Mouse (Mus musculus): ENCODE data around the gene Sdccag8. TPM values are rescaled to one million over a fixed set of nuclear protein-coding genes. Genes with fewer than 3 reads are reported as not detected.
A peak's percentile ranks its signal among the peaks of the same experiment; 100 is the strongest.

Sdccag8 gene
- polyA plus RNA-seq, 1 experiment from 2014 or later, result 18.2 TPM

GRCm38 (mm10) chr1:176981511-176981910 is 167.1 kb downstream of the Sdccag8 start:
- no peak for ATAC-seq (ENCODE audit: low read depth)
- Histone ChIP-seq H3K4me3 (ENCODE audit: low read depth, low read length) (no peak overlapping the region), H3K36me3 (ENCODE audit: control insufficient read depth, insufficient read depth, low read length) (no peaks in the 10 kb centered on the region), H3K4me1 (ENCODE audit: control insufficient read depth, insufficient read depth, low read length) (peaks cover 9% of the 10 kb centered on the region), H3K9ac (ENCODE audit: low read depth, low read length) (no peak overlapping the region), H3K27me3 (replicated peaks; ENCODE audit: control insufficient read depth, insufficient read depth, low read length) (no peaks in the 10 kb centered on the region), H3K27ac (replicated peaks; ENCODE audit: low read depth, low read length) (no peak overlapping the region), H3K4me2 (ENCODE audit: low read depth, low read length) (no peak overlapping the region), H3K9me3 (ENCODE audit: control insufficient read depth, low read length) (no peaks in the 10 kb centered on the region)
- no peak for DNase-seq (ENCODE audit: low spot score)
- 92% methylated on average over 2 of the region's 2 CpGs for WGBS

GRCm38 (mm10) chr1:176982671-176983070 is 168.2 kb downstream of the Sdccag8 start:
- H3K9me3 ChIP-seq (ENCODE audit: control insufficient read depth, low read length), result no peaks in the 10 kb centered on the region
- DNase-seq (ENCODE audit: low spot score), result no peak
- ATAC-seq (ENCODE audit: low read depth), result no peak
- WGBS, result 89% methylated on average over 8 of the region's 8 CpGs
- H3K9ac ChIP-seq (ENCODE audit: low read depth, low read length), result no peak overlapping the region
- H3K4me1 ChIP-seq (ENCODE audit: control insufficient read depth, insufficient read depth, low read length), result peaks cover 16% of the 10 kb centered on the region
- no peaks in the 10 kb centered on the region for H3K36me3 ChIP-seq (ENCODE audit: control insufficient read depth, insufficient read depth, low read length)
- no peak overlapping the region for H3K4me3 ChIP-seq (ENCODE audit: low read depth, low read length)
- H3K4me2 ChIP-seq (ENCODE audit: low read depth, low read length), result no peak overlapping the region
- no peaks in the 10 kb centered on the region for H3K27me3 ChIP-seq (replicated peaks; ENCODE audit: control insufficient read depth, insufficient read depth, low read length)
- no peak overlapping the region for H3K27ac ChIP-seq (replicated peaks; ENCODE audit: low read depth, low read length)

- WGBS, result 19% methylated on average over 6 of the region's 6 CpGs
- Histone ChIP-seq H3K9me3 (ENCODE audit: control insufficient read depth, low read length) (no peaks in the 10 kb centered on the region), H3K9ac (ENCODE audit: low read depth, low read length) (no peak overlapping the region), H3K4me1 (ENCODE audit: control insufficient read depth, insufficient read depth, low read length) (peaks cover 17% of the 10 kb centered on the region), H3K4me2 (ENCODE audit: low read depth, low read length) (no peak overlapping the region), H3K27ac (replicated peaks; ENCODE audit: low read depth, low read length) (no peak overlapping the region), H3K4me3 (ENCODE audit: low read depth, low read length) (no peak overlapping the region), H3K36me3 (ENCODE audit: control insufficient read depth, insufficient read depth, low read length) (no peaks in the 10 kb centered on the region), H3K27me3 (replicated peaks; ENCODE audit: control insufficient read depth, insufficient read depth, low read length) (no peaks in the 10 kb centered on the region)
- ATAC-seq (ENCODE audit: low read depth) (no peak), DNase-seq (ENCODE audit: low spot score) (peak; percentile 75)
These were observed 171.2 kb downstream of the Sdccag8 start for GRCm38 (mm10) chr1:176985691-176986090.

DNA sequence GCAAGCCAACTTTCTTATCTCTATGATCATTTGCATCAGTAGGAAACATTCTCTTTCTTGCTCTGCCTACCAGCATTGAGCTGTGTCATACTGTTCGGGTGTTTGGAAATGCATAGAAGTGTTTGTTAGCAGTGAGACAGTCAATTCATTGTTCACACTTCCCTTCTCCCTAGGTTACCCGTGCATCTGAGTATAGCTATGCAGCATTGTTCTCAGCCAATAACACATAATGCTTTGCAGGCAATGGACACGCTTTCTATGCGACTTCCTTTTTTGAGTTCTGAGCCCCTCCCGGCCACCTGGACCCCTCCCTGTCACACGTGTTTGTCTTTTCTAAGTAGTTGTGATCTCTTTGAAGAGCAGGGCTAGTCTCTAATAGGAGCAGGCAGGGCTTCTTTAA is 171.8 kb downstream of the Sdccag8 start:
- Histone ChIP-seq H3K9me3 (ENCODE audit: control insufficient read depth, low read length) (no peaks in the 10 kb centered on the region), H3K27me3 (replicated peaks; ENCODE audit: control insufficient read depth, insufficient read depth, low read length) (no peaks in the 10 kb centered on the region), H3K27ac (replicated peaks; ENCODE audit: low read depth, low read length) (no peak overlapping the region), H3K4me1 (ENCODE audit: control insufficient read depth, insufficient read depth, low read length) (peaks cover 17% of the 10 kb centered on the region), H3K36me3 (ENCODE audit: control insufficient read depth, insufficient read depth, low read length) (no peaks in the 10 kb centered on the region), H3K4me3 (ENCODE audit: low read depth, low read length) (no peak overlapping the region), H3K4me2 (ENCODE audit: low read depth, low read length) (no peak overlapping the region), H3K9ac (ENCODE audit: low read depth, low read length) (no peak overlapping the region)
- ATAC-seq (ENCODE audit: low read depth) (no peak), DNase-seq (ENCODE audit: low spot score) (no peak)
- 35% methylated on average over 6 of the region's 6 CpGs for WGBS

DNA sequence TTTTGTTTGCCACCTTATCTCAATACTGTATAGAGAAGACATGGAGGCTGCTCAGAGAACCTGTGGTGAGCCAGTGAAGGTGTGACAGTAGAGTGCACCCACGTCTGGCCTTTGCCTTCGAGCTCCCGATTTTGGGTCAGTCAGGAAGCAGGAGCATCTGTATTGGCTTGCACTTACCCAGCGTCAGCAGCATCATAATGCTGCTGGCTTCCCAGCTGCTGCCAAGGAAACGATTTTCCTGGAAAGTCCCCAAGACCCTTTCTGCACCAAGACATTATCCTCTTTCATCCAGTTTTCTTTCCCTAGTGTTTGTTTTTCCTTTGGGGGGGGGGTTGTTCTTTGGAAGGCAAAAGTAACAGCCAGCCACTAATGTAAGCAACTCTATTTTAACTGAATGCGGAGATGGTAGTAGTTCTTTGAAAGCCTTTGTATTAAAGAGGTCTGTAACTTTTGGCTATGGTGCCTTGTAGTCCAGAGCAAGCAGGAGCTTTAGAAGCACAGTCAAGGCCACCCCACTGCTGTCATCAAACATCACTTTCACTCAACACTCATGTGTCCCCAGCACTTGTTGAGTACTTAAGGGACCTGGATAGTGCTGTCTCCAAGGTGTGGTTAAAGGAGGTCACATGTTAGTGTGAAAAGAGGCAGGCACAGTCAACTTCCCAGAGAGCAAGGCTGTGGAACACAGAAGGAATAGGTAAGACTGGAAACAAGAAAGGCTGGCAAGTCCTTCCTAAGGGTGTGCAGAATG is 172.7 kb downstream of the Sdccag8 start:
- no peak overlapping the region for H3K9ac ChIP-seq (ENCODE audit: low read depth, low read length)
- no peaks in the 10 kb centered on the region for H3K27me3 ChIP-seq (replicated peaks; ENCODE audit: control insufficient read depth, insufficient read depth, low read length)
- ATAC-seq (ENCODE audit: low read depth), result no peak
- peaks cover 17% of the 10 kb centered on the region for H3K4me1 ChIP-seq (ENCODE audit: control insufficient read depth, insufficient read depth, low read length)
- H3K9me3 ChIP-seq (ENCODE audit: control insufficient read depth, low read length), result no peaks in the 10 kb centered on the region
- H3K4me2 ChIP-seq (ENCODE audit: low read depth, low read length), result no peak overlapping the region
- no peak overlapping the region for H3K27ac ChIP-seq (replicated peaks; ENCODE audit: low read depth, low read length)
- no peak overlapping the region for H3K4me3 ChIP-seq (ENCODE audit: low read depth, low read length)
- WGBS, result 54% methylated on average over 6 of the region's 6 CpGs
- DNase-seq (ENCODE audit: low spot score), result peak; percentile 57
- H3K36me3 ChIP-seq (ENCODE audit: control insufficient read depth, insufficient read depth, low read length), result no peaks in the 10 kb centered on the region

GRCm38 (mm10) chr1:176991473-176991872 is 177.0 kb downstream of the Sdccag8 start:
- 93% methylated on average over 4 of the region's 4 CpGs for WGBS
- no peaks in the 10 kb centered on the region for H3K9me3 ChIP-seq (ENCODE audit: control insufficient read depth, low read length)
- no peak overlapping the region for H3K4me3 ChIP-seq (ENCODE audit: low read depth, low read length)
- no peaks in the 10 kb centered on the region for H3K27me3 ChIP-seq (replicated peaks; ENCODE audit: control insufficient read depth, insufficient read depth, low read length)
- H3K4me1 ChIP-seq (ENCODE audit: control insufficient read depth, insufficient read depth, low read length), result peaks cover 33% of the 10 kb centered on the region
- DNase-seq (ENCODE audit: low spot score) (no peak), ATAC-seq (ENCODE audit: low read depth) (no peak)
- no peak overlapping the region for H3K4me2 ChIP-seq (ENCODE audit: low read depth, low read length)
- H3K27ac ChIP-seq (replicated peaks; ENCODE audit: low read depth, low read length), result no peak overlapping the region
- H3K9ac ChIP-seq (ENCODE audit: low read depth, low read length), result no peak overlapping the region
- no peaks in the 10 kb centered on the region for H3K36me3 ChIP-seq (ENCODE audit: control insufficient read depth, insufficient read depth, low read length)

DNA sequence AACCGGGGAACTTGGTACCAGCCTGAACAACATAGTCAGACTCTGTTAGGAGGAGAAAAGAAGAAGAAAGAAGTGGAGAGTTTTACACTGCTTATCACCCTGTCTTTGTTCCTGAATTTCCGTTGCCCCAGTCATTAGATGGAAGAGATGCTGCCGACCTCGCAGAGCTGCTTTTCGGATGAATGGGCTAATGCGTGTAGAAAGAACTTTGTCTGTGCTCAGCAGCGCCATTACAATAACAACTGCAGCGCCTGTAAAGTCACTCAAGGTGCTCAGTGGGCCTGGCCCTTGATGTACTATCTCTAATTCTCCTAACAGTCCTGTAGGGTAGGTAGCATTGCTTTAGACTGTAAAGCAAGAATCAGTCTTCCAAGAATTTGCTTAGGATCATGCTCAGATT is 178.1 kb downstream of the Sdccag8 start:
- no peak overlapping the region for H3K9ac ChIP-seq (ENCODE audit: low read depth, low read length)
- no peaks in the 10 kb centered on the region for H3K27me3 ChIP-seq (replicated peaks; ENCODE audit: control insufficient read depth, insufficient read depth, low read length)
- no peak for DNase-seq (ENCODE audit: low spot score)
- no peaks in the 10 kb centered on the region for H3K36me3 ChIP-seq (ENCODE audit: control insufficient read depth, insufficient read depth, low read length)
- H3K4me2 ChIP-seq (ENCODE audit: low read depth, low read length), result no peak overlapping the region
- WGBS, result 72% methylated on average over 8 of the region's 8 CpGs
- no peak overlapping the region for H3K27ac ChIP-seq (replicated peaks; ENCODE audit: low read depth, low read length)
- ATAC-seq (ENCODE audit: low read depth), result no peak
- H3K9me3 ChIP-seq (ENCODE audit: control insufficient read depth, low read length), result no peaks in the 10 kb centered on the region
- no peak overlapping the region for H3K4me3 ChIP-seq (ENCODE audit: low read depth, low read length)
- H3K4me1 ChIP-seq (ENCODE audit: control insufficient read depth, insufficient read depth, low read length), result peaks cover 32% of the 10 kb centered on the region

DNA sequence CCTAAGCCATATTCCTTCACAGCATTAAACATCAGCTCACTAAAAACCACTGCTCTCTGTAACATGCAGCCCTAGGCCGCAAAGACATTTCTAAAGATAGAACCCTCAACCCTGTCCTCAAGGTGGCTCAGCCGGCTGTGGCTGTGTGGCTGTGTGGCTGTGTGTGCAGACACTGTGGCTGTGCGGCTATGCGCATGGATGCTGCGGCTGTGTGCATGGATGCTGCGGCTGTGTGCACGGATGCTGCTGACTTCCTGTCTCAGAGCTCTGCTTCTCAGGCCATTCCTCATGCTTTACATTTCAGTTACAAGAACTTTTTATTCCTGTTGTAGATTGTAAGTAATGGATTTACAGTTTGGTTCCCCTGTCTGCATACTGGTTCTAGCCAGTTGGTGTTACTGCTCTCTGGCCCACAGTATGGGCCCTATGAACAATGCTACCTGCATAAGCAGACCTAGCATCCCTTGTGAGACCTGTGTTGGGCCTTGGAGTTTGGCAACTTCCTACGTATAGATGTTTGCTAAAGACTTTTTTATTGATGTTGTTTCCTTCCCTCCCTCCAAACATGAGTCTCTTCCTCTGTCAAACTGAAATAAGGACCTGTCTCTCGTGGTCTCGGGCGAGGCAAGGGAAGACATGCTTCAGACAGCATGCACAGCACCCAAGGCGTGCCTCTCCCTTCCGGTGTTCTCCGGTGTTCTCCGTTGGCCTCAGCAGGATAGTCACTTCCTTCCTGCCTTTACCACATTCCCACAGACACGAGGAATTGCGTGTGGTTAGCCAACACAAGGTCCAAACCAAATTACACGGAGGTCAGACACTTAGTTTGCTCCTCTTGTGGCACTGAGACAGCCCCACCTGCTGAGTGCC is 178.9 kb downstream of the Sdccag8 start:
- ATAC-seq (ENCODE audit: low read depth) (no peak), DNase-seq (ENCODE audit: low spot score) (no peak)
- Histone ChIP-seq H3K9me3 (ENCODE audit: control insufficient read depth, low read length) (no peaks in the 10 kb centered on the region), H3K4me2 (ENCODE audit: low read depth, low read length) (no peak overlapping the region), H3K4me3 (ENCODE audit: low read depth, low read length) (no peak overlapping the region), H3K9ac (ENCODE audit: low read depth, low read length) (no peak overlapping the region), H3K36me3 (ENCODE audit: control insufficient read depth, insufficient read depth, low read length) (no peaks in the 10 kb centered on the region), H3K27ac (replicated peaks; ENCODE audit: low read depth, low read length) (peak overlapping the region; percentile 61; the same call in 1 of the 2 replicates), H3K4me1 (ENCODE audit: control insufficient read depth, insufficient read depth, low read length) (peaks cover 35% of the 10 kb centered on the region), H3K27me3 (replicated peaks; ENCODE audit: control insufficient read depth, insufficient read depth, low read length) (peaks cover 3% of the 10 kb centered on the region; the same call in 1 of the 2 replicates)
- WGBS, result 77% methylated on average over 18 of the region's 18 CpGs
